Mouse (Mus musculus) megakaryocyte, embryonic 14.5 days (primary cell): ENCODE results near the gene Slc41a3.

ENCODE experiments used
- FLI1 ChIP-seq: IDR thresholded peaks from 2 replicates; pipeline ENCODE4 v1.6.1; 2012; ENCODE audit warnings: low read length, inconsistent platforms, mixed read lengths
- GATA1 ChIP-seq: IDR thresholded peaks from 3 replicates; pipeline ENCODE4 v1.6.1; 2012; ENCODE audit warnings: mixed read lengths, low read length, inconsistent platforms, borderline replicate concordance

- TF ChIP-seq GATA1 (no peak), FLI1 (no peak)
Observed at GRCm38 (mm10) chr6:90688003-90688402, 83.5 kb downstream of the Slc41a3 start.
